In the genomic region with DNA sequence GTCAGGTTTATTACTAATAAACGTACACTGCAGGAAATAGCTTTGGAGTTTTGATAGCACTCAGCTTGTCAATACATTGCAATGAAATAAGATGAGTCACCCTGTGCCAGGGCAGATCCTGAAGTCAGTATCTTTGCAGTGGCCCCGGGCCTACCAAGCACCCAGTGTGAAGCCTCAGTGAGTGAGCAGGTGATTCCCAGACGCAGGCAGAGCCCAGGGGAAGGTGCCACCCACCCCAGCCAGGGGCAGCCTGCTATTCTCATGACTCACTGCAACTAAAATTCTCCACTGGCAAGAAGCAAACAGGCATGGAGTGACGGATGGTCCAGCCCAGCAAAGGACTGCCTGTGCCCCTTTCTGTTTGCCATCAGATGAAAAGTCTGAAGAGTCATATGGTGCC, we compare ENCODE assay signal across 27 mouse cellular contexts.
DNase-seq lines count a peak whose midpoint lies in the region; ATAC-seq and TF ChIP-seq lines count a peak whose summit lies in the region.
"Had no signal": no experiment of that assay in that cellular context is flagged by ENCODE, and none has a peak within 500 bp of the region (broad histone marks: within the 10 kb centered on the region; RNA-seq: fewer than 3 reads in every experiment).

No protein-coding gene starts in this region.

- CTCF ChIA-PET in Patski (lab: Charles Lee) = interaction anchor here (1.0 kb wide), 1 partner anchor 12 kb away, joined by 3 read pairs; no protein-coding TSS in a partner anchor

- peak; percentile 8 for DNase-seq in adrenal gland, postnatal 10 days
- DNase-seq in adrenal gland, adult 18-20 months (ENCODE audit: low spot score in 2 of 2) = no peak
- no peak for DNase-seq in liver, postnatal 0 days
- no peak for DNase-seq in liver, embryonic 11.5 days (ENCODE audit: low spot score)
- DNase-seq in Patski (ENCODE audit: low read depth, low spot score) = no peak
- DNase-seq in stomach, postnatal 0 days (ENCODE audit: low spot score) = peak; percentile 25
- no peak for DNase-seq in testis, postnatal 14 days (ENCODE audit: low spot score)
- no peak for DNase-seq in right cerebral cortex, adult 2 months (ENCODE audit: low spot score in 2 of 2)
- DNase-seq: cerebellum, adult 11 months; cerebellum, postnatal 10 days; gastrocnemius, postnatal 14 days; heart, adult 18-20 months; kidney, adult 18-20 months; layer of hippocampus, adult 9-11 months; retina, postnatal 1 day; right cerebral cortex, postnatal 4 days; thymus, postnatal 25 days had no signal

- no peak overlapping the region for H3K9ac ChIP-seq in liver, postnatal 0 days (replicated peaks)
- H3K9ac ChIP-seq in liver, embryonic 11.5 days (ENCODE audit: low read depth, low read length) = no peak overlapping the region
- H3K9ac ChIP-seq in stomach, postnatal 0 days (ENCODE audit: low read length) = no peak overlapping the region
- H3K9ac ChIP-seq: limb, embryonic 13.5 days; liver, embryonic 15.5 days; midbrain, embryonic 15.5 days; neural tube, embryonic 13.5 days had no signal

- H3K9me3 ChIP-seq in liver, postnatal 0 days (ENCODE audit: low read length) = no peaks in the 10 kb centered on the region
- no peaks in the 10 kb centered on the region for H3K9me3 ChIP-seq in liver, embryonic 11.5 days (ENCODE audit: control insufficient read depth, low read length)
- no peaks in the 10 kb centered on the region for H3K9me3 ChIP-seq in stomach, postnatal 0 days (ENCODE audit: control insufficient read depth, low read length)
- H3K9me3 ChIP-seq: embryonic facial prominence, embryonic 10.5 days; limb, embryonic 13.5 days; liver, embryonic 15.5 days; midbrain, embryonic 15.5 days; neural tube, embryonic 13.5 days had no signal

- H3K36me3 ChIP-seq in liver, postnatal 0 days (replicated peaks; ENCODE audit: insufficient read depth, low read length) = no peaks in the 10 kb centered on the region
- no peaks in the 10 kb centered on the region for H3K36me3 ChIP-seq in liver, embryonic 11.5 days (ENCODE audit: control insufficient read depth, insufficient read depth, low read length)
- H3K36me3 ChIP-seq in stomach, postnatal 0 days (ENCODE audit: control insufficient read depth, insufficient read depth, low read length) = no peaks in the 10 kb centered on the region
- H3K36me3 ChIP-seq: embryonic facial prominence, embryonic 10.5 days; limb, embryonic 13.5 days; liver, embryonic 15.5 days; midbrain, embryonic 15.5 days; neural tube, embryonic 13.5 days had no signal

- no peak for ATAC-seq in liver, postnatal 0 days
- ATAC-seq in liver, embryonic 11.5 days (replicated peaks; ENCODE audit: low FRiP score) = no peak
- peak; percentile 60 for ATAC-seq in Patski
- peak; percentile 42; the same call in 1 of the 2 replicates for ATAC-seq in stomach, postnatal 0 days (ENCODE audit: low FRiP score, low TSS enrichment)
- ATAC-seq: forebrain, embryonic 16.5 days; hindbrain, postnatal 0 days; midbrain, embryonic 15.5 days had no signal

- H3K4me1 ChIP-seq in liver, postnatal 0 days (ENCODE audit: insufficient read depth) = peaks cover 6% of the 10 kb centered on the region; the same call in 1 of the 2 replicates
- H3K4me1 ChIP-seq in liver, embryonic 11.5 days (replicated peaks; ENCODE audit: control insufficient read depth, insufficient read depth, low read length) = no peaks in the 10 kb centered on the region
- H3K4me1 ChIP-seq in stomach, postnatal 0 days (replicated peaks; ENCODE audit: control insufficient read depth, insufficient read depth) = no peaks in the 10 kb centered on the region; the same call in 1 of the 2 replicates
- H3K4me1 ChIP-seq: embryonic facial prominence, embryonic 10.5 days; liver, embryonic 15.5 days; midbrain, embryonic 15.5 days; neural tube, embryonic 13.5 days had no signal

- H3K4me3 ChIP-seq in liver, postnatal 0 days (ENCODE audit: low read depth, low read length) = no peak overlapping the region
- H3K4me3 ChIP-seq in liver, embryonic 11.5 days (ENCODE audit: low read depth, low read length) = no peak overlapping the region
- no peak overlapping the region for H3K4me3 ChIP-seq in stomach, postnatal 0 days (ENCODE audit: low read depth, low read length)
- H3K4me3 ChIP-seq: embryonic facial prominence, embryonic 10.5 days; limb, embryonic 13.5 days; liver, embryonic 15.5 days; midbrain, embryonic 15.5 days; myocyte; neural tube, embryonic 13.5 days had no signal

- no peak overlapping the region for H3K4me2 ChIP-seq in liver, postnatal 0 days (ENCODE audit: low read depth, low read length)
- H3K4me2 ChIP-seq in liver, embryonic 11.5 days = no peak overlapping the region
- no peak overlapping the region for H3K4me2 ChIP-seq in stomach, postnatal 0 days (replicated peaks; ENCODE audit: low read depth)
- H3K4me2 ChIP-seq: limb, embryonic 13.5 days; liver, embryonic 15.5 days; midbrain, embryonic 15.5 days; neural tube, embryonic 13.5 days had no signal

- H3K27me3 ChIP-seq in liver, postnatal 0 days (ENCODE audit: insufficient read depth, low read length) = no peaks in the 10 kb centered on the region
- no peaks in the 10 kb centered on the region for H3K27me3 ChIP-seq in liver, embryonic 11.5 days (replicated peaks; ENCODE audit: control insufficient read depth, insufficient read depth, low read length)
- H3K27me3 ChIP-seq in Patski = no peaks in the 10 kb centered on the region
- no peaks in the 10 kb centered on the region for H3K27me3 ChIP-seq in stomach, postnatal 0 days (ENCODE audit: control insufficient read depth, insufficient read depth, low read length)
- H3K27me3 ChIP-seq: limb, embryonic 13.5 days; liver, embryonic 15.5 days; midbrain, embryonic 15.5 days; neural tube, embryonic 13.5 days had no signal

- in situ Hi-C loops in Patski (cut with MboI; ENCODE audit: low pct_unique_long_range_greater_than_20kb) = no loop called here

- H3K27ac ChIP-seq in liver, postnatal 0 days (ENCODE audit: low read depth) = 0 out of 2 replicates have a peak overlapping the region, but pooled peaks have one; percentile 13
- H3K27ac ChIP-seq in liver, embryonic 11.5 days (ENCODE audit: low read depth, low read length) = no peak overlapping the region
- H3K27ac ChIP-seq in stomach, postnatal 0 days (replicated peaks) = no peak overlapping the region
- H3K27ac ChIP-seq: embryonic facial prominence, embryonic 10.5 days; hindbrain, postnatal 0 days; kidney, postnatal 0 days; limb, embryonic 13.5 days; liver, embryonic 15.5 days; macrophage; midbrain, embryonic 15.5 days; neural tube, embryonic 13.5 days had no signal

- no peak for TF ChIP-seq EP300 in liver, postnatal 0 days (IDR thresholded peaks at IDR 0.05; ENCODE audit: low read depth)
- TF ChIP-seq EP300 in stomach, postnatal 0 days (optimal IDR thresholded peaks at IDR 0.05) = no peak

- no peak for TF ChIP-seq CTCF in liver, postnatal 0 days (IDR thresholded peaks at IDR 0.05; ENCODE audit: low read depth)
- TF ChIP-seq CTCF in Patski (IDR thresholded peaks at IDR 0.05) = no peak
- TF ChIP-seq CTCF in stomach, postnatal 0 days (IDR thresholded peaks at IDR 0.05; ENCODE audit: low read depth) = no peak

- POLR2A ChIA-PET in Patski (lab: Charles Lee) = no interaction called here

- 71% methylated on average over 4 of the region's 4 CpGs for WGBS in liver, postnatal 0 days (ENCODE audit: insufficient replicate concordance)
- 69% methylated on average over 4 of the region's 4 CpGs for WGBS in liver, embryonic 11.5 days
- 53% methylated on average over 4 of the region's 4 CpGs for WGBS in stomach, postnatal 0 days

Comparison
In these comparisons a context has a peak if more than half of its experiments do, and no peak if none do; other contexts are left out.
1. DNase-seq: peak in adrenal gland, postnatal 10 days (single experiment) and stomach, postnatal 0 days (single experiment); none in adrenal gland, adult 18-20 months (0 of 2), liver, postnatal 0 days (single experiment), liver, embryonic 11.5 days (single experiment), Patski (single experiment), testis, postnatal 14 days (single experiment) and right cerebral cortex, adult 2 months (0 of 2).
2. ATAC-seq: peak in Patski (single experiment) and stomach, postnatal 0 days (single experiment); none in liver, postnatal 0 days (single experiment) and liver, embryonic 11.5 days (single experiment).